Mouse (Mus musculus) liver, postnatal 0 days (tissue): Measurements from ENCODE around the gene Gm3435.

Source experiments
- CTCF ChIP-seq: sonication (generic); IDR thresholded peaks from 2 replicates; pipeline ENCODE4 v1.5.1; 2016; ENCODE audit warnings: antibody characterized with exemption, low read depth
- EP300 ChIP-seq: IDR thresholded peaks from 2 replicates; pipeline ENCODE4 v1.6.1; 2016; ENCODE audit warnings: antibody characterized with exemption, low read depth, mild to moderate bottlenecking

DNA sequence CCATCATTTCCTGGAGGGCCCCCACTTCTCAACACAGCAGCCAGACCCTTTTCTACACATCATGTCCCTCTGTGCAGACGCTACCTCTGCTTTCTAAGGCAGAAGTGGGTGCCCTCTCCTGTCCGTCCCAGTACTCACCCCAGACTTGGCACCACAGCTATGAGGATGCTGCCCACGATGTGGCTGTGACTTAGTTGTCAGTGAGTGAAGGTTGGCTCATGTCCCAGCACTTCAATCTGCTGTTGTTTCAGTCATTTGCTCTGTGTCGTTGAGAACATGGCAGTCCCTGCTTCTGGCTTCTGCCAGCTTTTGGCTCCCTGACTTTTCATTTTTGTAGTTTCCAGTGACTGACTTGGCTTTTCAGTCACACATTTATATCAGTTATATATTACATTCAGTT lies 45.9 kb downstream of the Gm3435 start:
- no peak for TF ChIP-seq CTCF
- TF ChIP-seq EP300: no peak
